Mouse (Mus musculus): ENCODE measurements around the gene Rab3d.
A peak's percentile ranks its signal among the peaks of the same experiment; 100 is the strongest.

Rab3d gene

DNA sequence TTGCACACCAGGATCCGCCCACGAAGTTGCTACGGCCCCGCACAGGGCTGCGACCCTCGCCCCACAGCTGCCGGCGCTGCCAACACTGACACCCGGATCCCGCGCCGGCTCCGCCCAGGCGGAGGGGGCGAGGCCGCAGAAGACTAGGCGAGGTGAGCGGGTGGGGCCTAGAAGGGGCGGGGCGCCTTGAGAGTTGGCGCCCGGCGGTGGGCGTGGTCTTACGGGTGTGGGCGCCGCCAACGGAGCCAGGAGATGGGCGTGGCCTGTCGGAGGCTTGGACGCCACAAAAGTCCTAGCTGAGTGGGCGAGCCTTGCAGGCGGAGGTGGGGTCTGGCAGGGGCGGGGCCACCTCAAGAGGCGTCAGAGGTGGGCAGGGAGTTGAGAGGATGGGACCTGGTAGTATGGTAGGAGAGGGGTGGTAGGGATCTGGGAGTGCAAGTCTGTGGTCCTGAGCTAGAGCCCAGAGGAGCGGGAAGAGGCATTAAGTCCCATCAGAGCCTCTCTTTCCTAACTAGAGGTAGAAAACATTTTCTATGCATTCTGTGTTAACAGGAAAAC is at the start of gene Rab3d:
Gene Rab3d, minus strand, starts transcription at position 158 of the 558 bp plus-strand sequence.
- peak; percentile 96 for DNase-seq (ENCODE audit: low read depth)

DNA sequence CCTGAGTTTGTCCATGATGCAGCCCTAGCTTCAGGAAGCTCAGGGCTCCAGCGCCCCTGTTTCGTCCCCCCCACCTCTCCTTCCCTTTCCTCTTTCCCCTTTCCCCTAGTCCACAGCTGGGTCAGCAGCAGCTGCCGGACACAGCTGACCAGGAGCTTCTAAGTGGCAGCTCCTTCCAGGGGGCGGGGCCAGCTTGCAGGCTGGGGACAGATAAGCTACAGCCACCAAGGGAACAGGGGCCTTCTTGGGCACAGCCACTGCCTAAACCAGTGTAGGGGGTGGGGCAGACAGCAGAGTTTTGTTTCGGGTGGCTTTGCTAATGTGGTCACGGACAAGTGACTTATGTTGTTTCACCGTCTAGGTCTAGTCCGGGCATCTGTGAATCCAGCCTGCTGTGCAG is 45.4 kb upstream of the Rab3d start, which contains the start of gene Epor:
Gene Epor, minus strand, starts transcription at position 90 of the 400 bp plus-strand sequence.
- DNase-seq (ENCODE audit: low read depth), result no peak

DNA sequence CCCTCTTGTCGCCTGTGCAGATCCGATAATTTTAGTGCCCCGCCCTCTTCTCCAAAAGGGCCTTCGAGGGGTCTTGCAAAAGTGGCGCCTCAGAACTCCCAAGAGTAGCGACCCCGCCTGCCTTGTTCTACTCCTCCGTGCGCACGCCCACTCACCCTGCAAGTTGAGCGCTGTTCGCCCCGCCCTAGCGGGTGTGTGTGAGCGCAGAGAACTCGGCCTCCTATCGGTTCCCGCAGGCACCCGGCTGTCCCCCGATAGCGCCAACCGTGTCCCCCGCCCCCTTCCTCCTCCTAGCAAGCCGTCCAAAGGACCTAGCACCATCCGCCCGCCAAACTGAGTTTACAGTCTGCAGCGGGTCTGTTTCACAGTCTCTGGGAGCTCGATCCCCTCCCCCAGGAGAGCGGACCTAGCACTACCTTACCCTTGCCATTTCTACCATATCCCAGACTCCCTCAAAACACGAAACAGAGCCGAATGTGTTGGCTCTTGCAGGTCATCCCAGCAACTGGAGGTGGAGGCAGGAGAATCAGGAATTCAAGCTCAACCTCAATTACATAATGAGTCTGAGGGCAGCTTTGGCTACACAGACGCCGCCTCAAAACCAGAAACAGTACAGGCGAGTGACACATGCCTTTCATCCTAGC is 44.5 kb upstream of the Rab3d start:
- peak; percentile 62 for DNase-seq (ENCODE audit: low read depth)

DNA sequence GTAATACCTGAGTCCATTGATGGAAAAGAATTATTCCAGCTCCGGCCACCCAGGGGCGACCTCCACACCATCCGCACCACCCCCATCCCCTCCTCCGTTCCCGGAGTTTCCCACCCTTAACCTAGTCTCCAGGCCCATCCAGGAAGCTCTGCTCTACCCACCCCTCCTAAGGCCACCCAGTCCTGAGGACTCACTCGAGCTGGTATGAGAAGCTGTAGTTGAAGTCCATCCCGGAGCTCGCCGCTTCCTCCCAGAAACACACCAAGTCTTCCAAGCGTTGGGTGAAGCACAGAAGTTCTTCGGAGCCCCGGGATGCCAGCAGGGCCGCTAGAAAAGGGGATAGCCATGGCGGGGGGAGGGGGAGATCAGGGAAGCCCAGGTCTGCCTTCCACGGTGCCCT is 44.0 kb upstream of the Rab3d start:
- no peak for DNase-seq (ENCODE audit: low read depth)

DNA sequence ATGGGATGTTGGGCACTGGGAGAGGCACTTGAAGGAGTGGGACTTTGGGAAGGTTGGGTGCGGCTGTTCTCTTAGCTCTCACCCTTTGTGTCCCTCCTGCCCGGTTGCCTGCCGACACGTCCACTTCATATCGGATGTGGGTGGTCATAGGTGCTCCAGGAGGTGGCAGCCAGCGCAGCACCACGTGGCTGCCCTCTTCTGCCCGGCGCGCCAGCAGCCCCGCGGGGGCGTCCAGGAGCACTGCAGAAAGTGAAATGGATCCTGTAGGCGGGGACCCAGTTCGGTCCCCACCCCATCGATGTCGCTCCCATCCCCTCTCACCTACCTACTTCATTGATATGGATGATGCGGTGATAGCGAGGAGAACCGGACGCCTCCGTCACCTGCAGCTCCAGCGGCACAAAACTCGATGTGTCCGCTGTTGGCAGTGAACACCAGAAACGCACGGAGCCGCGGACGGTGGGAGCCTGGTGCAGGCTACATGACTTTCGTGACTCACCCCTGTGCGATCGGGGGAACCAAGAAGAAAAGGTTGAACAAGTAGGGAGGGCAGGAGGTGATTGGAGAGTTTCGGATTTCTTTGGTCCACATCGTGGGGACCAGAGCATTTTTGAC is 43.5 kb upstream of the Rab3d start:
- peak; percentile 23 for DNase-seq (ENCODE audit: low read depth)

DNA sequence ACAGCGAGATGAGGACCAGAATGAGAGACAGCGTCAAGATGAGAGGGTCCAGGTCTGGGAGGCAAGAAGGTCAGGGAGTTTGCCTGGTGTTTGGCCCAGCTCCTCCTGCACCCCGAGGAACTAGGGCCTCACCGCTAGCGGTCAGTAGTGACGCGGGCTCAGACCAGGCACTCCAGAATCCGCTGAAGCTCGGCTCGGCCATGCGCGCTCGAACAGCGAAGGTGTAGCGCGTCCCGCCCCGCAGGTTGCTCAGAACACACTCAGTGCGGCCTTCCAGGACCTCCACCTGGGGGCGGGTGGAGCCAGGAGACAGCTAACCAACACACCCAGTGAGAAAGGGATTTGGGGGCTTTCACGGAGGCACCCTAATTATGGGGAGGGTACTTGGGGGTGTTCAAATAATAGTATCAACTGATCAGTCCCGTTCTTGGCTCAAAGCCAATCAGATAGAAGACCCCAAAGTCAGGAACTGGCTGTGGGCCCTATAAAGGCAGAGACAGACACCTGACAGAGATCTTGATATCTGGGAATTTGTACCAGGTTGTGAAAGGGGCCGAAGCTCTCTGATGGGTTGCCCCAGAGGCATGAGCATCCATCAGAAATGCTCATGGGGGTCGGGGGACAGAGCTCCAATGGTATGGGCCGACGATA is 42.7 kb upstream of the Rab3d start:
- DNase-seq (ENCODE audit: low read depth), result no peak

DNA sequence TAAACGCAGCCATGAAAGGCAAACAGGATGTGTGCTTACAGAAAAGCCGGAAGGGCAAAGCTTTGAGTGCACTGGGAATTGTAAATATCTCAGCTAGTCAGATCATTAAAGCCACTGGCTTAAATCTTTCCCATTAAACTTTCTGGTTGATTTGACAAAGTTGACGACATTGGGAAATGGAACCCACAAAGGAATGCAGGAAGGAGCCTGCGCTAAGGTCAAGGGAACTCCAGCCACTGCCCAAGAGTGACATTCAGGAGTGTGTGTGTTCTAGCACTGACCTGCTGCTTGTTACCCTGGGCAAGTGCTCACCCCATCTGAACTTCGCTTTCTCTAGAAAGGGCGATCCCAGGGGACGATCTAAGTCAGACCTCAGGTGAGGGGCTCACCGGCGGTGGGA is 42.1 kb upstream of the Rab3d start:
- no peak for DNase-seq (ENCODE audit: low read depth)

DNA sequence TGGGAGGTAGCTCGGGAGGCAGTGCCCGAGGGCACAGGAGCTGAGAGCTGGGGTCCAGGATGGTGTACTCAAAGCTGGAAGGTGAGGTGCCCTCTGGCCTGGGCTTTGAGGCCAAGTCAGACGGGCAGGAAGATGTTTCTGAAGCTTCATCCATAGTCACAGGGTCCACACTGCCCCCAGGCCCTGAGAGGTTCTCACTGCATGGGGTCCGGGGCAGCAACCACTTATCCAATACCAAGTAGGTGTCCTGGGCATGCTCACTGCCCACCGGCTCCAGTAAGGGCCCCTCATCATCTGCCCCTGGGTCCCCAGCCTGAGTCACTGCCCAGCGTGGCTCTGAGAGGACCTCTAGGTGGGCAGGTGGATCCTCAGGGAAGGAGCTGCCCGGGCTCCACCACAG is 41.3 kb upstream of the Rab3d start:
- no peak for DNase-seq (ENCODE audit: low read depth)

DNA sequence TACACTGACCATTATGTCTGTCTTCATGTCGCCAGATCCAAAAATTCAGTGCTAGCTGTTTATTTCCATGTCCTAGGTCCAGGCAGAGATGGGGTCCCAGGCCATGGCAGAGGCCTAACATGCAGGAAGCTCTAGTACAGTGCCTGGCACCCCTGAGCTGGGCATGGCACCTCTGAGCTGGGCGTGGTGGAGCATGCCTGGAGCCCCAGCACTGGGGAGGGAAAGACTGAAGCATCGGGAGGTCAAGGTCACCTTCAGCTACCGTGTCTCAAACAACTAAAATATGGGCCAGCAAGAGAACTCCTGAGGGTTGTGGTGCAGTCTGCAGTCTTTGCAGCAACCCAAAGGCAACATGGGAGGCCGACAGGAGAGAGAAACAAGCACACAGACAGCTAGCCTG is 40.4 kb upstream of the Rab3d start:
- DNase-seq (ENCODE audit: low read depth), result no peak

DNA sequence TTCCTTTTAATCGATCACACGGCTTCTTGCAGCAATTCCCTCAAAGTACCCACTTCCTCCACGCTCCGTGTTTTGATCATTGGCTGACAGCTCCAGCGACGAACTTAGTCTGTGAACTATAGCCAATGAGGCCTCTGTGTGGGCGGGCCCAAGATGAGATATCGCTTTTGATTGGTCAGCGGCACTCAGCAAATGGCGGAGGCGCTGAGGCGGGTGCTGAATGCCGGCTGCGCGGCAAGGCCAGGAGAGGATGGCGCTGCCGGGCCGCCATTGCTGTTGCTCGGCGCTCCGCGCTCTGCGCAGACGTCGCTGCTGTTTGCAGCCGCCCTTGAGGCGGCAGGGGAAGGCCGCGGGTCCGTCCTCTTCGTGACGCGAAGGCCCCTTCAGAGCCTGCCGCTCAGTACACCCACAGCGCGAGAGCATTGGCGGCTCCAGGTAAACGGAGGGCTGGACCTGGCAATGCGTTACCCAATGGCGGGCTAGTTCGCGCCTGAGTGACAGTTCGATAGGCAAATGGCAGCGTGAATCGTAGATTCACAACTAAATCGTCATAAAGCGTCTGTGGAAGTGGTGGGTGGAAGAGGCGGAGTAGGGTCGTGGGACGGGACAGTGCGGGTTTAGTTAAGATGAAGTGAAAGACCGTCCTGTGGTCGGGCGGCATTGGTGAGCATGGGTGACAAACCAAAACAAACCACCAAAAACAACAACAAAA is 37.7 kb upstream of the Rab3d start, which contains the start of gene Swsap1:
Gene Swsap1, plus strand, starts transcription at position 186 of the 712 bp plus-strand sequence.
- peak; percentile 99 for DNase-seq (ENCODE audit: low read depth)

DNA sequence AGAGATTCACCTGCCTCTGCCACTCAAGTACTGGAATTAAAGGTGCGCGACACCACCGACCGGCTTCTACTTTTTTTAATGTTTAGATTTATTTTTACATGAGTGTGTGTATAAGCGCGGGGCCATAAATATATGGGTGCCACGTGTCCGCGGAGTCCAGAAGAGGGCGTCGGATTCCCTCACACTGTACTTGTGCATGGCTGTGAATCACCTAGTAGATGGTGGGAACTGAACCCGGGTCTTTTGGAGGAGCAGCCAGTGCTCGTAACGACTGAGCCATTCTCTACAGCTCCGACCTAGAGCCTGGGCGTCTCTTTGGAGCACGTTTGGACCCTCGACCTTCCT is 37.2 kb upstream of the Rab3d start:
- no peak for DNase-seq (ENCODE audit: low read depth)

DNA sequence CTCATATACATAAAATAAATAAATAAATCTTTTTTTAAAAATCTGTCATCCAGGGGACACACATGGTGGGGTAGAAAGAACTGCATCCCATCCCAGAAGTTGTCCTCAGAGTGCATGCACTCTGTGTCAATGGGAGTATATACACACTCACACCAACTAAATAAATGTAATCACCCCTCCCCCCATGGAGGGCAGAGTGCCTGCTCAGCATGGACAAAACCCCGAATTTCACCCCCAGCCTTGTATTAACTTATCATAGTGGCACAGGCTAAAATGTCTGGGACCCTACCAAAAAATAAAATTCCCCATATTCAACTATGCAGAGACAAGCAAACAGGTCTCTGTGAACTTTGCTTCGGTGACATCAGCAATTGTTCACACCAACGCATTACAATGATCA is 36.6 kb upstream of the Rab3d start:
- no peak for DNase-seq (ENCODE audit: low read depth)

DNA sequence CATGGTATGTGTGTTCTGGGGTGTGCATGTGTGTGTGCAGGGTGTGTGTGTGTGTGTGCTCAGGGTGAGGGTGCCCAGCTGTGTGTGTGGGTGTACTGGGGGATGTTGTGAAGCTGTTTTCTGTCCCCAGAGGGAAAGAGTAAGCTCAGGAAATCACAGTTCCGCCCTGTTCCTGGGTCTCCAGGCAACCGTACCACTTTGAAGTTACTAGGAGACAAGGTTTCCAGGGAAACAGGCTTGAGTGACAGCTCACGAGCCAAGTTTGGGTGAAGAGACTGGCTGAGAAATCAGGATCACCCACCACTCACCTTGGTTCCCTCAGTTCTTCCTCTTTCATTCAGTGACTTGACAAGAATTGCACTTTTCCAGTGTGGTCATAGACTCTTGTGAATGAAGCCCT is 35.6 kb upstream of the Rab3d start:
- DNase-seq (ENCODE audit: low read depth), result peak; percentile 23

DNA sequence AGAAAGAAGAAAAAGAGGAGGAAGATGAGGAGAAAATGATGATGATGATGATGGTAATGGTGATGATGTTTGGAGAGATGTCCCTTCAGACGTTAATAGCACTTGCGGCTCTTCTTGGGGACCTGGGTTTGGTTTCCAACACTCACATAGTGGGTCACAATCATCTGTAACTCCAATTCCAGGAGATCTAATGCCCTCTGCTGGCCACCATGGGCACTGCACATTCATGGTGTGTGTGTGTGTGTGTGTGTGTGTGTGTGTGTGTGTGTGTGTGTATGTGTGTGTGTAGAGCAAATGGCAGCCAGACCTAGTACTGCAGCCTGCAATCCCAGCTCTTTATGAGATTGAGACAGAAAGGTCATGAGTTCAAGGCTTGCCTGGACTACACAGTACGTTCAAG is 34.0 kb upstream of the Rab3d start:
- peak; percentile 51 for DNase-seq (ENCODE audit: low read depth)

DNA sequence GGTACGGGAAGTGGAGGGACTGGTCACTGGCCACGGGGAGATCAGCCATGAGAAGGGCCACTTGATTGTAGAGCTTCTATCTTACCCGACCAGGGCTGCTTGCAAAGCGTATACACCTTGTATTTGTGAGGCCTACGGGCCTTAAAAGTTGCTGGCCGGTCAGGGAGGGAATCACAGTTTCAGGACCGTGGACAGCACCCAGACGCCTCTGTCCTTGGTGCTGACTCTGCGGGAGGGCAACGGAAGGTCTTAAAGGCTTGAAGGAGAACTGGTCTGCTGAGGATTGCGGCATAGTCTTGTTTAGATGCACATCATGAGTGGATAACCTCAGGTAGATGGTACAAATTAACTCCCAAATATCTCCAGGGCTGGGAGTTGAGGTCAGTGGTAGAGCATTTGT is 32.3 kb upstream of the Rab3d start:
- DNase-seq (ENCODE audit: low read depth), result peak; percentile 75

DNA sequence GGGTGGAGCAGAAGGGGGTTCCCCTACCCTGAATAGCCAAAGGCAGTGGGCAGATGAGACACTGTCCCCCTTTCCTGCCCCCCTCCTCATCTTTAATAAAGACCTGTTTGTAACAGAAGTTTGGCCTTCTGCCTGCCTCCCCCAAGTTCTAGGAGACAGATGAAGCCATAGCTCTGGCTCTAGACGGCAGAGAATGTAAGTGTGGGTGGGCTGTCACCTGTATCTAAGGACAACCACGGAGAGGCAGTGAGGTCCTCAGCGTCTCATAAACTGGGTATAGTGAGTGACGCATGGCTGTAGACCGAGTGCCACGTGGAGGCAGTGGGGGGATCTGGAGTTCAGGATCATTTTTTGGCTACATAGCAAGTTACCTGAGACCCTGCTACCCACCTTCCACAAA is 30.8 kb upstream of the Rab3d start:
- no peak for DNase-seq (ENCODE audit: low read depth)

DNA sequence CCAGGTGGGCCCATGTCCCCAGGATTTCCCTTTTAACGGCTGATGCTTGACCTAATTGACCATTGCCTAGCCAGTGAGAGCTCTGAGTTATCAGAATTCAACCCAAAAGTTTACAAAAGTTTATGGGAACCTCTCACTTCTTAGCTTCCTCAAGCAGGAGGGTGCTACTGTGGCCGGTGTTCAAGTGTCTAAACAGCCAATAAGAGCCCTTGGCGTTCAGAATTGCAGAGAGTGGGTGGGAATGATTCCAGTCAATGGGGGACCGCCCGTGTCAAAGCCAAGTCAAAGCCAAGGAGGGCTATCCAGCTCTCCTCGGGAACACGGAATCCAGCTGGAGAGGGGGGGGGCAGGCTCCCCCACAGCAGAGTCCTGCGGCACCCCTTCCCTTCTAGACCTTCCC is 30.2 kb upstream of the Rab3d start:
- no peak for DNase-seq (ENCODE audit: low read depth)

DNA sequence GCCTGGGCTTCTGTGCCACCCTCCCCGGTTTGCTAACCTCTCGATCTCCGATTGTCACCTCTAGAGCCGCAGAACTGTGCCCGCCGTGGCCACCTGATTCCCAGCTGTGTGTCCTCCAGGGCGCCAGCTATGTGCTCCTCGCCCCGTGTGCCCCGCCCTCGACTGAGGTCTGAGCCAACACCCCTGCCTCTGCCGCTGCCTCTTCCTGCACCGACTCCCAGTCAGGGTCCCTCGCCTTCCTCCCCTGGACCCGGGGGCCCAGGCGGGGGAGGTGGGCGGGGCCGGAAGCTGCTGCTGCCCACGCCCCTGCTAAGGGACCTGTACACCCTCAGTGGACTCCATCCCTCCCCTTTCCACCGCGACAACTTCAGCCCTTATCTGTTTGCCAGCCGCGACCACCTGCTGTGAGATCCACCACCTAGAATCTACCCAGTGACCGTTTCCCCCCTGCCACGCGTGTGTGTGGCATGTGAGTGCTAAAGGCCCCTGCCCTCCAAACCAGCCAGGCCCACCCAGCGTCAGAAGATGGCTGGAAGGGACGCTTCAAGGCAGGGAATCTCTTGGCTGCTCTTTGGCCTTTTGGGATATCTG is 29.6 kb upstream of the Rab3d start:
- no peak for DNase-seq (ENCODE audit: low read depth)

DNA sequence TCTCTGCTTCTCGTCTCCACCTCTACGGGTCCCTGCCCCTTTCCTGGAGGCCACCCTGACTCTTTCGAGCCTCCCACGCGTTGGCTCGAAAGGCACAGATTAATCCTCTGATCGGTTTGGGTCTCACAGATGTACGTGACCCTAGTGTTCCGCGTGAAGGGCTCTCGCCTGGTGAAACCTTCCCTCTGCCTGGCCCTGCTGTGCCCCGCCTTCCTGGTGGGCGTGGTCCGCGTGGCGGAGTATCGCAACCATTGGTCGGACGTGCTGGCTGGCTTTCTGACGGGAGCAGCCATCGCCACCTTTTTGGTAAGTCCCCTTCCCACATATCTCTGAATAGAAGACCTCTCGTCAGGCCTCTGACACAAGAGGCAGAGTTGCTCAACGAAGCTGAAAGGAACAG is 26.3 kb upstream of the Rab3d start:
- DNase-seq (ENCODE audit: low read depth), result no peak

DNA sequence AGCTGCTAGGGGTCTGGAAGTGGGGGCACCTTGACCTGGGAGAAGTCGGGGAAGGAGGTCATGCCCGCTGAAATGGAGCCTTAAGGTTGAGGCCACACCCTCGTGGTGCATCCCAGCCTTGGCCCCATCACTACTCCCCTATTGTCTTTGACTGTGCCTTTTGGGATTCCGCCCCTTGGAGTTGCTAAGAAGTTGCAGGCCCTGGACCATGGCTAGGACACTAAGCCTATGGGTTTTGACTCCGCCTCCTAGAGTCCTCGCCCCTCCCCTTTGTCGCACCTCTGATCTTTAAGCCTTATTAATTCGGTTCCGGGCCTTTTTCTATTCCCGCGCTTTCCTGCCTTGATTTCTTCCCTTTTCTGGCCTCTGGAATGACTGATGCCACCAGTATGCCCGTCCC is 25.6 kb upstream of the Rab3d start:
- no peak for DNase-seq (ENCODE audit: low read depth)

DNA sequence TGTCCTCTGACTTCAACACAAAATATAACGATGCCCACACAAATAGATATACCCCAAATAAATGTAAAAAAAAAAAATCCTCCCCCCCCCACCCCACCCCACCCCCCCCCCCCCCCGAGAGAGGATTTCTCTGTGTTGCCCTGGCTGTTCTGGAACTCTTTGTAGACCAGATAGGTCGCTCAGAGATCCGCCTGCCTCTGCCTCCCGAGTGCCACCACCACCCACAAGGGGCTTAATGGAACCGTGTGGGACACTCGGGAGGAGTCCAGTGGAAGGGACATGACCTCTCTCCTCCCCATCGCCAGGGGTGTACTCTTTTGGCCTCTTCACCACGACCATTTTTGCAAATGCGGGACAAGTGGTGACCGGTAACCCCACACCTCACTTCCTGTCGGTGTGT is 25.1 kb upstream of the Rab3d start:
- DNase-seq (ENCODE audit: low read depth), result no peak

DNA sequence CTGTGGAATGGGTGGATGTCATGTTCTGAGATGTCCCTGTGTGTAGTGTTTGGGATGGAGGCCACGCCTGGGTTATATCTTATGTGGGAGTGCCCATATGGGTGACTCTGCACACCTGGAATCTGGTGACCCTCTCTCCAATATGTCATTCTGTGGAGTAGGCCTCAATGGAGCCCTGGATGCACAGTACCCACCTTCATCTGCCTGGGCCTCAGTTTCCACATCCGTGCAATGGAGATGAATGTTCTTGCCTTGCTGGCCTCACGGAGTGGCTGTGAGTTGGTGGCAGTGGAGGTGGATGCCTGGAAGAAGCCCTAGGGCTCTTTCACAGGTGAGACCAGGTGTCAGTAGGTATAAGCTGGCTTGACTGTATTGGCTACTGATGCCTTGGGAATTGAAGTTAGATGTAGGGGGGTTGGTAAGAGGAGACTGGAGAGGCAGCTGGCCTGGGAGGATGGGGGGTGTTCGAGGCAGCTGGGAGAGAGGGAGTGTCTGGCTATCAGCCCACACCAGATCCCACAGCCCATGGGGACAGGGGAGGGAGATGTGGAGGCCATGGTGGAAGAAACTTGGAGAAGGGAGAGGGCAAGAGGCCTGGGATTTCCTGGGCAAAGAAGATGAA is 20.4 kb upstream of the Rab3d start:
- DNase-seq (ENCODE audit: low read depth), result no peak

Measured in naive thymus-derived CD4-positive, alpha-beta T cell, adult 2 months (primary cell).